Mouse (Mus musculus) embryonic facial prominence, embryonic 13.5 days (tissue): ENCODE measurements at regions not wholly inside any gene's neighbourhood (a gene's known extent, or its start where the extent isn't known, plus 50 kb on each side); places are given as distances from the start of the nearest gene placed in this dataset.
A peak's percentile ranks its signal among the peaks of the same experiment; 100 is the strongest.

Experiments
- ATAC-seq: fragments of 200-750 bp; cut with Nextera tagmentation; 2 replicates; pipeline ENCODE4 v1.8.0; 2017; ENCODE audit warnings: low read depth; ENCODE audit not compliant: insufficient number of reproducible peaks, insufficient read depth, low FRiP score, low TSS enrichment
- H3K27ac ChIP-seq: fragments of 300-500 bp; sonication (generic); 2 replicates; pipeline ENCODE4 v1.5.1; 2015; ENCODE audit warnings: moderate library complexity, mild to moderate bottlenecking, inconsistent platforms
- H3K27me3 ChIP-seq: fragments of 300-500 bp; sonication (generic); 2 replicates; pipeline ENCODE4 v1.6.1; 2015; ENCODE audit warnings: mild to moderate bottlenecking, inconsistent platforms
- H3K36me3 ChIP-seq: fragments of 300-500 bp; sonication (generic); 2 replicates; pipeline ENCODE4 v1.6.1; 2015; ENCODE audit warnings: mild to moderate bottlenecking, inconsistent platforms
- H3K4me1 ChIP-seq: fragments of 300-500 bp; sonication (generic); 2 replicates; pipeline ENCODE4 v1.6.1; 2015; ENCODE audit warnings: inconsistent platforms
- H3K4me2 ChIP-seq: fragments of 300-500 bp; sonication (generic); 2 replicates; pipeline ENCODE4 v1.6.1; 2015; ENCODE audit warnings: moderate library complexity, mild to moderate bottlenecking, inconsistent platforms
- H3K4me3 ChIP-seq: fragments of 300-500 bp; sonication (generic); 2 replicates; pipeline ENCODE4 v1.5.1; 2015; ENCODE audit warnings: mild to moderate bottlenecking, inconsistent platforms
- H3K9ac ChIP-seq: fragments of 300-500 bp; sonication (generic); 2 replicates; pipeline ENCODE4 v1.6.1; 2015; ENCODE audit warnings: mild to moderate bottlenecking, inconsistent platforms
- H3K9me3 ChIP-seq: fragments of 300-500 bp; sonication (generic); 2 replicates; pipeline ENCODE4 v1.6.1; 2016; ENCODE audit warnings: inconsistent platforms
- WGBS: fragments of 180-500 bp; shearing (Covaris S2); methylation state at CpG from one replicate; pipeline ENCODE4 v1.1.7; 2015; ENCODE audit warnings: mixed read lengths; 5-methylcytosine and 5-hydroxymethylcytosine counted together

- ATAC-seq = no peak
- no peaks in the 10 kb centered on the region for H3K27me3 ChIP-seq
- no peaks in the 10 kb centered on the region for H3K36me3 ChIP-seq
- H3K4me1 ChIP-seq = no peaks in the 10 kb centered on the region
- H3K9ac ChIP-seq = no peak overlapping the region
- no peaks in the 10 kb centered on the region for H3K9me3 ChIP-seq
- no peak overlapping the region for H3K4me3 ChIP-seq
- WGBS = 78% methylated on average over 2 of the region's 2 CpGs
- no peak overlapping the region for H3K27ac ChIP-seq
- H3K4me2 ChIP-seq = no peak overlapping the region
Measured at GRCm38 (mm10) chr16:77459651-77460050, 142.2 kb downstream of the Gm11146 start.

GRCm38 (mm10) chr16:77444647-77445046 is 157.2 kb downstream of the Gm11146 start:
- 91% methylated on average over 6 of the region's 6 CpGs for WGBS
- no peak for ATAC-seq
- H3K27ac ChIP-seq = no peak overlapping the region
- no peak overlapping the region for H3K4me2 ChIP-seq
- H3K4me1 ChIP-seq = no peaks in the 10 kb centered on the region
- H3K36me3 ChIP-seq = no peaks in the 10 kb centered on the region
- no peak overlapping the region for H3K4me3 ChIP-seq
- no peak overlapping the region for H3K9ac ChIP-seq
- no peaks in the 10 kb centered on the region for H3K27me3 ChIP-seq
- H3K9me3 ChIP-seq = no peaks in the 10 kb centered on the region

- no peaks in the 10 kb centered on the region for H3K9me3 ChIP-seq
- no peaks in the 10 kb centered on the region for H3K36me3 ChIP-seq
- ATAC-seq = no peak
- H3K4me1 ChIP-seq = no peaks in the 10 kb centered on the region
- H3K4me2 ChIP-seq = no peak overlapping the region
- H3K4me3 ChIP-seq = no peak overlapping the region
- no peaks in the 10 kb centered on the region for H3K27me3 ChIP-seq
- 33% methylated on average over 4 of the region's 4 CpGs for WGBS
- no peak overlapping the region for H3K27ac ChIP-seq
- H3K9ac ChIP-seq = no peak overlapping the region
Measured at GRCm38 (mm10) chr16:77444006-77444405, 157.9 kb downstream of the Gm11146 start.

- Histone ChIP-seq H3K4me3 (no peak overlapping the region), H3K27ac (no peak overlapping the region), H3K4me2 (no peak overlapping the region), H3K9me3 (no peaks in the 10 kb centered on the region), H3K27me3 (no peaks in the 10 kb centered on the region), H3K9ac (no peak overlapping the region), H3K4me1 (no peaks in the 10 kb centered on the region), H3K36me3 (no peaks in the 10 kb centered on the region)
- 92% methylated on average over 5 of the region's 5 CpGs for WGBS
- ATAC-seq = no peak
Measured at GRCm38 (mm10) chr16:77443318-77443717, 158.6 kb downstream of the Gm11146 start.

- Histone ChIP-seq H3K27me3 (no peaks in the 10 kb centered on the region), H3K9ac (no peak overlapping the region), H3K36me3 (no peaks in the 10 kb centered on the region), H3K4me2 (no peak overlapping the region), H3K4me1 (no peaks in the 10 kb centered on the region), H3K9me3 (no peaks in the 10 kb centered on the region), H3K27ac (no peak overlapping the region), H3K4me3 (no peak overlapping the region)
- 94% methylated on average over 6 of the region's 6 CpGs for WGBS
- ATAC-seq = no peak
Measured at GRCm38 (mm10) chr16:77442866-77443265, 159.0 kb downstream of the Gm11146 start.

GRCm38 (mm10) chr16:77431345-77431744 is 170.5 kb downstream of the Gm11146 start:
- Histone ChIP-seq H3K27me3 (no peaks in the 10 kb centered on the region), H3K4me1 (no peaks in the 10 kb centered on the region), H3K4me2 (no peak overlapping the region), H3K9me3 (no peaks in the 10 kb centered on the region), H3K4me3 (no peak overlapping the region), H3K9ac (no peak overlapping the region), H3K36me3 (no peaks in the 10 kb centered on the region), H3K27ac (no peak overlapping the region)
- WGBS = 47% methylated on average over 4 of the region's 4 CpGs
- no peak for ATAC-seq

- H3K4me2 ChIP-seq = peak overlapping the region; percentile 55; the same call in 1 of the 2 replicates
- H3K36me3 ChIP-seq = no peaks in the 10 kb centered on the region
- peak overlapping the region; percentile 83 for H3K27ac ChIP-seq
- no peak for ATAC-seq
- no peak overlapping the region for H3K9ac ChIP-seq
- no peaks in the 10 kb centered on the region for H3K9me3 ChIP-seq
- WGBS = 65% methylated on average over 12 of the region's 12 CpGs
- peaks cover 34% of the 10 kb centered on the region for H3K4me1 ChIP-seq
- H3K27me3 ChIP-seq = no peaks in the 10 kb centered on the region
- no peak overlapping the region for H3K4me3 ChIP-seq
Measured at GRCm38 (mm10) chr16:77422385-77423363, 179.2 kb downstream of the Gm11146 start.

- H3K27ac ChIP-seq = peak overlapping the region; percentile 83
- no peaks in the 10 kb centered on the region for H3K9me3 ChIP-seq
- H3K4me1 ChIP-seq = peaks cover 35% of the 10 kb centered on the region
- H3K27me3 ChIP-seq = no peaks in the 10 kb centered on the region
- peak overlapping the region; percentile 55; the same call in 1 of the 2 replicates for H3K9ac ChIP-seq
- ATAC-seq = 0 out of 2 replicates have a peak, but pooled peaks have one; percentile 48
- 9% methylated on average over 10 of the region's 10 CpGs for WGBS
- H3K36me3 ChIP-seq = no peaks in the 10 kb centered on the region
- H3K4me3 ChIP-seq = peak overlapping the region; percentile 21
- H3K4me2 ChIP-seq = peak overlapping the region; percentile 55
Measured at GRCm38 (mm10) chr16:77421591-77422024, 180.3 kb downstream of the Gm11146 start.

- Histone ChIP-seq H3K27me3 (no peaks in the 10 kb centered on the region), H3K9ac (0 out of 2 replicates have a peak overlapping the region, but pooled peaks have one; percentile 55), H3K27ac (peak overlapping the region; percentile 83), H3K4me2 (peak overlapping the region; percentile 55), H3K36me3 (no peaks in the 10 kb centered on the region), H3K4me3 (peak overlapping the region; percentile 21; the same call in 1 of the 2 replicates), H3K4me1 (peaks cover 35% of the 10 kb centered on the region), H3K9me3 (no peaks in the 10 kb centered on the region)
- WGBS = 42% methylated on average over 6 of the region's 6 CpGs
- ATAC-seq = no peak
Measured at GRCm38 (mm10) chr16:77421001-77421400, 180.9 kb downstream of the Gm11146 start.

GRCm38 (mm10) chr16:77420136-77420860 is 181.6 kb downstream of the Gm11146 start:
- peaks cover 35% of the 10 kb centered on the region for H3K4me1 ChIP-seq
- no peaks in the 10 kb centered on the region for H3K9me3 ChIP-seq
- H3K36me3 ChIP-seq = no peaks in the 10 kb centered on the region
- H3K4me3 ChIP-seq = no peak overlapping the region
- H3K4me2 ChIP-seq = peak overlapping the region; percentile 14
- no peak overlapping the region for H3K9ac ChIP-seq
- ATAC-seq = no peak
- WGBS = 49% methylated on average over 8 of the region's 8 CpGs
- H3K27ac ChIP-seq = no peak overlapping the region; the same call in 1 of the 2 replicates
- no peaks in the 10 kb centered on the region for H3K27me3 ChIP-seq

- 20% methylated on average over 4 of the region's 4 CpGs for WGBS
- H3K36me3 ChIP-seq = no peaks in the 10 kb centered on the region
- no peaks in the 10 kb centered on the region for H3K9me3 ChIP-seq
- H3K4me1 ChIP-seq = peaks cover 35% of the 10 kb centered on the region
- H3K27me3 ChIP-seq = no peaks in the 10 kb centered on the region
- no peak overlapping the region for H3K4me3 ChIP-seq
- peak overlapping the region; percentile 37 for H3K4me2 ChIP-seq
- no peak for ATAC-seq
- H3K27ac ChIP-seq = peak overlapping the region; percentile 28; the same call in 1 of the 2 replicates
- peak overlapping the region; percentile 59 for H3K9ac ChIP-seq
Measured at GRCm38 (mm10) chr16:77419116-77419735, 182.7 kb downstream of the Gm11146 start.
